Mouse (Mus musculus) liver, adult 2 months (tissue): ENCODE data around the gene Treml1. TPM values are rescaled to one million over a fixed set of nuclear protein-coding genes. Genes with fewer than 3 reads are reported as not detected.

Experiments used
- DNase-seq: peaks from one replicate; pipeline ENCODE4 v3.0.0-alpha.2; 2011; ENCODE audit warnings: low read depth, low spot score; ENCODE audit errors: extremely low read depth
- H3K27ac ChIP-seq: fragments of 200-500 bp; replicated peaks from 2 replicates; pipeline ENCODE4 v1.5.1; 2012; ENCODE audit warnings: low read depth, mild to moderate bottlenecking, control low read depth, inconsistent platforms, low read length; ENCODE audit not compliant: insufficient read depth
- H3K27me3 ChIP-seq: fragments of 200-500 bp; 2 replicates; pipeline ENCODE4 v1.6.1; 2012; ENCODE audit warnings: mild to moderate bottlenecking, moderate library complexity, low read length, inconsistent platforms; ENCODE audit not compliant: control insufficient read depth, insufficient read depth
- H3K36me3 ChIP-seq: fragments of 200-500 bp; 2 replicates; pipeline ENCODE4 v1.6.1; 2012; ENCODE audit warnings: low read length, inconsistent platforms; ENCODE audit not compliant: control insufficient read depth, insufficient read depth
- H3K4me1 ChIP-seq: fragments of 200-500 bp; 2 replicates; pipeline ENCODE4 v1.6.1; 2011; ENCODE audit warnings: low read length; ENCODE audit not compliant: control insufficient read depth, insufficient read depth
- H3K4me3 ChIP-seq: fragments of 200-500 bp; 2 replicates; pipeline ENCODE4 v1.5.1; 2011; ENCODE audit warnings: low read depth, mild to moderate bottlenecking, control low read depth, low read length, moderate library complexity; ENCODE audit not compliant: insufficient read depth
- H3K79me2 ChIP-seq: fragments of 200-500 bp; 2 replicates; pipeline ENCODE4 v1.6.1; 2012; ENCODE audit warnings: inconsistent platforms, mild to moderate bottlenecking, low read length, moderate library complexity; ENCODE audit not compliant: control insufficient read depth, insufficient read depth
- H3K9ac ChIP-seq: fragments of 200-500 bp; 2 replicates; pipeline ENCODE4 v1.6.1; 2012; ENCODE audit warnings: low read depth, mild to moderate bottlenecking, control low read depth, inconsistent platforms, low read length
- CTCF ChIP-seq: fragments of 200-500 bp; IDR thresholded peaks from 2 replicates; pipeline ENCODE4 v1.5.1; 2011; ENCODE audit warnings: low read depth, low read length, control low read depth
- POLR2A ChIP-seq: fragments of 200-500 bp; IDR thresholded peaks from 2 replicates; pipeline ENCODE4 v1.6.1; 2011; ENCODE audit warnings: low read length, control low read depth; ENCODE audit not compliant: insufficient read depth; ENCODE audit errors: extremely low read depth
- WGBS: fragments of 180-500 bp; shearing (Covaris S2); methylation state at CpG from one replicate; pipeline ENCODE4 v1.1.7; 2018; 5-methylcytosine and 5-hydroxymethylcytosine counted together
- polyA plus RNA-seq: library from polyadenylated mRNA; depleted of rRNA; stranded (reverse); fragments of >200 nt; gene quantifications from 2 replicates; pipeline ENCODE4 v1.2.3, GENCODE M21; 2012
- total RNA-seq: library from RNA; depleted of rRNA; stranded (reverse); fragments of >200 nt; gene quantifications from 2 replicates; pipeline ENCODE4 v1.2.3, GENCODE M21; 2014

The Treml1 gene
- total and polyA plus RNA-seq, 2 experiments, result 0.39 TPM; not detected in 1

DNA sequence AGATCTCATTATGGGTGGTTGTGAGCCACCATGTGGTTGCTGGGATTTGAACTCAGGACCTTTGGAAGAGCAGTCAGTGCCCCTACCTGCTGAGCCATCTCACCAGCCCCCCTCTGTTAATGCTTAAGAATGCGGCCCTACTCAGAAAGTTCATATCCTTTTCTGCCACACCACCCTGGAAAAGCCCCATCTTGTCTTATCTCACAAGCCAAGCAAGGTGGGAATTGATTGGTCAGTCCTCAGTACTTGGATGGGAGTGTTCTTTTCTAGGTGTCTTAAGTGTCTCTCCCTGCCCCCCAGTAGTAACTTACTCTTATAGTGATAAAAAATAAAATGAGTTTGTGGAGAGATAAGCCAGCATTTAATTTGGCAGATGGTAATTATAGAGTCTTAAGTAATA, 45.0 kb downstream of the Treml1 start:
- H3K4me3 ChIP-seq, result no peak overlapping the region
- no peaks in the 10 kb centered on the region for H3K27me3 ChIP-seq
- peaks cover 5% of the 10 kb centered on the region for H3K36me3 ChIP-seq
- no peak overlapping the region for H3K27ac ChIP-seq
- H3K9ac ChIP-seq, result no peak overlapping the region
- 0 out of 2 replicates have a peak, but pooled peaks cover 5% of the 10 kb centered on the region for H3K4me1 ChIP-seq
- H3K79me2 ChIP-seq, result peaks cover 28% of the 10 kb centered on the region; the same call in 1 of the 2 replicates
- no peak for DNase-seq
- 93% methylated on average over 1 of the region's 1 CpGs for WGBS
- TF ChIP-seq POLR2A, result no peak
- no peak for TF ChIP-seq CTCF

DNA sequence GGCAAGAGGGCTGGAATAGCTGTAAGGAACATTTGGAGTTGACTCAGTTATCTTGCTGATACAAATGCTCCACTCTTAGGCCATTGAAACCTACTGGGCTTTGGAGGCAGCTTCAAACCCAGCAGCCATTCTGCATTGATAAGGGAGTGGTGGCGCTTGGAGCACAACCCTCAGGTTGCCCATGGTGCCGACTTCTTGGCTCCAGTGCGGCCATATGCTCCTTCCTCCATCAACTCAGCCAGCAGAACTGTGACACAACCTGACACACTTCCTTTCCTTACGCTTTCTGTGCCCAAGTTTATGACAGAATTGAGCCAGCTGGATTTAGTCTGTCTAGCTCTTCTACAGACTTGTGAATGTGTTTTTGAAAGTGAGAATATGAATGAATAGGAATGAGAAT, 47.4 kb downstream of the Treml1 start:
- Histone ChIP-seq H3K79me2 (peaks cover 21% of the 10 kb centered on the region; the same call in 1 of the 2 replicates), H3K36me3 (peaks cover under 1% of the 10 kb centered on the region; the same call in 1 of the 2 replicates), H3K4me3 (no peak overlapping the region), H3K27me3 (no peaks in the 10 kb centered on the region), H3K4me1 (peaks cover 10% of the 10 kb centered on the region), H3K9ac (no peak overlapping the region), H3K27ac (no peak overlapping the region)
- WGBS, result 79% methylated on average over 4 of the region's 4 CpGs
- DNase-seq, result no peak
- TF ChIP-seq CTCF, result no peak

DNA sequence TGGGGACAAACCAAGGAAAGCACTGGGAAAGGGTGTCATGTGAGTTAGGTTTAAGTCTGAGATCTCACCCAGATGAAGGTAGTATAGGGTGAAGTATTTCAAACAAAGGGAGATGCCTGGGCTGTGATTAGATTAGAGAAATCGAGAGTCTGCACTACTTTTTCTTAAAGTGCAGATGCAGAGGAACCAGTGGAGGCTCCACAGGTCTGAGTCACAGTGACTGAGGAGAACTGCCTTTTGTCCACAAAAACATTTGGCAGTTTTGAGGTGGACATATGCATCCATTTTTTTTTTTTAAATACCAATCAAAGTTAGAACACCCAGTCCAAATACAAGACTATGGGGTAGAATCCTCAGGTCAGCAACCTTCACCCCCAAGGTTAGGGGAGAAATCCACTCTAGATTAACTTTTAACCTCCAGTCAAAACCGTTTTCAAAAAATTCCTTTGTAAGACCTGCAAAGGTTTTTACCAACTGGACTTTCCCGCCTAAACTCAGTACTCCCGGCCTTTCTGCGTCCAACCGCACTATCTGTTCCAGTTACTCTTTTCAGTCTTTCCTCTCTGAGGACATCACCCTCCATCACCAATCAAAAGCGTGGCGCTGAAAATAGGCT, 48.3 kb downstream of the Treml1 start:
- Histone ChIP-seq H3K4me3 (peak overlapping the region; percentile 34), H3K4me1 (peaks cover 10% of the 10 kb centered on the region), H3K27me3 (no peaks in the 10 kb centered on the region), H3K79me2 (peaks cover 21% of the 10 kb centered on the region; the same call in 1 of the 2 replicates), H3K36me3 (peaks cover 4% of the 10 kb centered on the region; the same call in 1 of the 2 replicates), H3K27ac (0 out of 2 replicates have a peak overlapping the region, but pooled peaks have one; percentile 89), H3K9ac (peak overlapping the region; percentile 54)
- TF ChIP-seq POLR2A (no peak), CTCF (no peak)
- peak; percentile 21 for DNase-seq
- 9% methylated on average over 8 of the region's 8 CpGs for WGBS

DNA sequence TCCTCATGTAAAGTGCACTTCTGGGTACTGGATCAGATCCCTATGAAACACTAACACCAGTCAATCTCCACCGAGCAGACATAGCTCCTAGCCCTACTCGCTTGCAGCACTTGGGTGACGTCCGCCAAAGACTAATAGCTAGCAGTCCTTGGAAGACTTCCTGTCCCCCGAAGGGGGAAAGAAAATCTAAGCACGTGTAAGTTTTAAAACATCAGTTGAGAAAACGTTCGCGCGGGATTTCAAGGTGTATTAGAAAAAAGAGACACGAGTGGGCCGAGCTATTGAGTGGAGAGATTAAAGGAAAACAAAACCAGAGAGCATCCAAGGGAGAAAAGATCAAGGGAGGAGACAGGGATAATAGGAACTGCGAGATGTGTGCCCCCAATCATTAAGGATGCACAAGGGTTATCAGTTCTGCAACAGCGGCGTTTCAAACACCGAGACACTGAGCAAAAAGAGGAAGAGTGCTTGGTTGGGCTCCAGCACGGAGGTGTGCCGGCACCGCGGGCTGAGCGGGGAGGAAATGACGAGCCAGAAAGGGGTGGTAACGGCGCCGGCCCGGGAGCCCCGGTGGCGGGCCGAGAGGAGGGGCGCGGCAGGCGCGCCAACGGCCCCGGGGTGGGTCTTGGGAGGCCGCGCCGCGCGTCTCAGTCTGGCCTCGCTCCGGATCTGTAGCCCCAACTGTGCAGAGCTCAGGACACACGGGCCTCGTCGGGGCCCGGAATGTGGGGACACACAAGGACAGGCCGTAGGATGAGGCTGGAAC, 49.0 kb downstream of the Treml1 start:
- Histone ChIP-seq H3K4me3 (peak overlapping the region; percentile 74), H3K27ac (peak overlapping the region; percentile 89), H3K79me2 (peaks cover 21% of the 10 kb centered on the region; the same call in 1 of the 2 replicates), H3K9ac (peak overlapping the region; percentile 86), H3K27me3 (no peaks in the 10 kb centered on the region), H3K4me1 (peaks cover 10% of the 10 kb centered on the region), H3K36me3 (peaks cover 4% of the 10 kb centered on the region; the same call in 1 of the 2 replicates)
- under 1% methylated on average over 47 of the region's 47 CpGs for WGBS
- DNase-seq, result peak; percentile 45
- TF ChIP-seq POLR2A, result 0 out of 2 replicates have a peak, but pooled peaks have one; percentile 10
- TF ChIP-seq CTCF, result no peak

DNA sequence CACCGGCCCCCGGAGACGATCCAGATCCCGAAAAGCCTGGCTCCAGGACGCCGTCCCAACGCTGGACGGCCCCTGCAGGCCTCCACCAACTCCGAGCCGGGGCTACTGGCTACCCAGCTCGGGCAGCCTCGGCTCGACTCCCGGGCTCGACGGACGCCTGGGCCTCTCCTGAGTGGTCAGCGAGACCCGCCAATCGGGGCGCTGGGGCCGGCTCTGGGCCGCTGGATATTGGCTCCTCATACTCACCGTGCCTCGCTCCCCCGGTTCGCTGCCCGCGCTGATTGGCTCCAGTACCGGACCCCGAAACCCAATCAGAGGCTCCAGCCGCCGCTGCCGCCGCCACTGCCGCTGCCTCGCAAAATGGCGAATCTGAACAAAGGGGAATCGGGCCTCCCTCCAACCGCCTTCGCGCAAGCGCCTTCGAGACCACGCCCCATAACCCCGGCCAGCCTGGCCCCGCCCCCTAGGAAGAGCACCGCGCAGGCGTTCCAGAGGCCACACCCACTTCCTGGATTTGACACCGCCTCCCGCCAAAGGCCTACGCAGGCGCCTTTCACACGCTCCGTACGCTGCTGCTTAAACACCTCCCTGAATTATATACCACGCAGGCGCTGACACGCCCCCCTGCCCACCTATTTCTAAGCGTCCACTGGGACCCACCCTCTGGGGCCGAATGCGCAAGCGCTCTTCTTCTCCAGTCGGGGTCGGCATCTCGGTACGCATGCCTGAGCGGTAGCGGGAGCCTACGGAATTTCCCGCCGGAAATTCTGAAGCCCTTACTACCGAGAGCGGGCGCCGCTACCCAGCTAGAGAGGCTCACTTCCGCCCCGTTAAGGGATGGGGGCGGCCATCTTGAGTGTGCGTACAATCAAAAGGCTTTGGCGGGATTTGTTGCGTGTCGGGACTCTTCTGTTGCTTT, 49.9 kb downstream of the Treml1 start, which contains the start of the genes Nfya and Oard1:
Nfya (minus strand) TSS at position 527 of the 919 bp plus-strand sequence.
Oard1 (plus strand) TSS at position 635 of the 919 bp plus-strand sequence.
- no peak for TF ChIP-seq CTCF
- TF ChIP-seq POLR2A, result peak; percentile 60
- peaks cover 4% of the 10 kb centered on the region; the same call in 1 of the 2 replicates for H3K36me3 ChIP-seq
- H3K27ac ChIP-seq, result peak within 1 kb of the TSS; percentile 89
- peak within 1 kb of the TSS; percentile 86 for H3K9ac ChIP-seq
- H3K4me3 ChIP-seq, result peak within 1 kb of the TSS; percentile 74
- peaks cover 13% of the 10 kb centered on the region; the same call in 1 of the 2 replicates for H3K79me2 ChIP-seq
- peaks cover 10% of the 10 kb centered on the region for H3K4me1 ChIP-seq
- under 1% methylated on average over 84 of the region's 84 CpGs for WGBS
- peak; percentile 95 for DNase-seq
- no peaks in the 10 kb centered on the region for H3K27me3 ChIP-seq
